ENCODE assay signal across 9 mouse cellular contexts in the genomic region with DNA sequence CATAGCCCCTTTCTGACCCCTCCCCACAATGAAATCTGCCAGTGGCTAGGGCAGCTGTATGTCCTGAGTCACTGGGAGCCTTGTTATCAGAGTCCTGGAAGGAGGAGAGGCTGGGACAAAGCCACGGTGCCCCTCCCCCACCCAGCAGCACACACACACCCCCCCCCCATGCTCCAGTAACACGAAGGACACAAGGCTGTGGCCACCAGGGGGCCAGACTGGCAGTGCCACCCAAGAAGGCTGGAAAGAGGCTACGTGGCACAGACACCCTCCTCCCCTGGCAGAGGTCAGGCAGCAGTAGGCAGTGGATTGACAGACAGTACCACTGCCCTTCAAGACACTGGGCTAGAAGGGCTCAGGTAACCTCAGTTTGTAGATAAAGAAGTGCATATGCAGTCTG. TPM values are rescaled to one million over a fixed set of nuclear protein-coding genes. Genes with fewer than 3 reads are reported as not detected.
DNase-seq lines count a peak whose midpoint lies in the region; ATAC-seq and TF ChIP-seq lines count a peak whose summit lies in the region.
"Had no signal": no experiment of that assay in that cellular context is flagged by ENCODE, and none has a peak within 500 bp of the region (broad histone marks: within the 10 kb centered on the region; RNA-seq: fewer than 3 reads in every experiment).

No protein-coding gene starts in this region.

- WGBS in intestine, postnatal 0 days, result 18% methylated on average over 3 of the region's 3 CpGs
- WGBS in intestine, embryonic 15.5 days, result 20% methylated on average over 3 of the region's 3 CpGs
- 8% methylated on average over 3 of the region's 3 CpGs for WGBS in forebrain, embryonic 14.5 days

- no peak overlapping the region for H3K4me2 ChIP-seq in intestine, postnatal 0 days (replicated peaks; ENCODE audit: low read depth)
- no peak overlapping the region for H3K4me2 ChIP-seq in intestine, embryonic 15.5 days (replicated peaks)
- no peak overlapping the region for H3K4me2 ChIP-seq in forebrain, embryonic 14.5 days (ENCODE audit: low read length)
- H3K4me2 ChIP-seq: limb, embryonic 15.5 days had no signal

- peak; percentile 74 for DNase-seq in thymus, postnatal 4 days
- no peak for DNase-seq in thymus, adult 18-20 months
- peak; percentile 48 for DNase-seq in forebrain, embryonic 14.5 days (ENCODE audit: low spot score)
- DNase-seq in lung, postnatal 25 days (ENCODE audit: low spot score), result peak; percentile 34
- no peak for DNase-seq in urinary bladder, postnatal 4 days (ENCODE audit: low spot score in 2 of 2)
- no peak for DNase-seq in cerebellum, adult 8-10 months

- H3K36me3 ChIP-seq in intestine, postnatal 0 days (ENCODE audit: control insufficient read depth, insufficient read depth), result peaks cover 11% of the 10 kb centered on the region; the same call in 1 of the 2 replicates
- H3K36me3 ChIP-seq in intestine, embryonic 15.5 days, result 0 out of 2 replicates have a peak, but pooled peaks cover 4% of the 10 kb centered on the region
- H3K36me3 ChIP-seq in forebrain, embryonic 14.5 days (ENCODE audit: control insufficient read depth, insufficient read depth, low read length), result no peaks in the 10 kb centered on the region

- H3K4me3 ChIP-seq in intestine, postnatal 0 days (ENCODE audit: low read depth, low read length), result no peak overlapping the region
- H3K4me3 ChIP-seq in intestine, embryonic 15.5 days (replicated peaks), result no peak overlapping the region
- no peak overlapping the region for H3K4me3 ChIP-seq in forebrain, embryonic 14.5 days (ENCODE audit: low read depth, low read length)
- H3K4me3 ChIP-seq: limb, embryonic 15.5 days had no signal

- H3K9me3 ChIP-seq in intestine, postnatal 0 days (ENCODE audit: control insufficient read depth), result no peaks in the 10 kb centered on the region
- no peaks in the 10 kb centered on the region for H3K9me3 ChIP-seq in intestine, embryonic 15.5 days
- H3K9me3 ChIP-seq in forebrain, embryonic 14.5 days (replicated peaks; ENCODE audit: control insufficient read depth, low read length), result no peaks in the 10 kb centered on the region
- H3K9me3 ChIP-seq: limb, embryonic 15.5 days had no signal

- peak; percentile 54 for TF ChIP-seq CTCF in intestine, postnatal 0 days (IDR thresholded peaks at IDR 0.05; ENCODE audit: low read depth)

- no peaks in the 10 kb centered on the region for H3K4me1 ChIP-seq in intestine, postnatal 0 days (replicated peaks; ENCODE audit: control insufficient read depth, insufficient read depth, low read length)
- H3K4me1 ChIP-seq in intestine, embryonic 15.5 days (replicated peaks), result peaks cover 5% of the 10 kb centered on the region; the same call in 1 of the 2 replicates
- H3K4me1 ChIP-seq in forebrain, embryonic 14.5 days (ENCODE audit: control insufficient read depth, insufficient read depth, low read length), result no peaks in the 10 kb centered on the region

- peaks cover 6% of the 10 kb centered on the region; the same call in 1 of the 2 replicates for H3K27me3 ChIP-seq in intestine, postnatal 0 days (replicated peaks; ENCODE audit: control insufficient read depth, insufficient read depth, low read length)
- peaks cover 4% of the 10 kb centered on the region; the same call in 1 of the 2 replicates for H3K27me3 ChIP-seq in intestine, embryonic 15.5 days (replicated peaks)
- no peaks in the 10 kb centered on the region for H3K27me3 ChIP-seq in forebrain, embryonic 14.5 days (replicated peaks; ENCODE audit: control insufficient read depth, insufficient read depth, low read length)
- H3K27me3 ChIP-seq: limb, embryonic 15.5 days had no signal

- no peak for ATAC-seq in intestine, postnatal 0 days
- no peak for ATAC-seq in intestine, embryonic 15.5 days
- ATAC-seq in forebrain, embryonic 14.5 days, result no peak

- no peak overlapping the region for H3K27ac ChIP-seq in intestine, postnatal 0 days (ENCODE audit: low read depth, low read length)
- no peak overlapping the region for H3K27ac ChIP-seq in intestine, embryonic 15.5 days
- H3K27ac ChIP-seq in forebrain, embryonic 14.5 days (ENCODE audit: low read depth, low read length), result no peak overlapping the region
- H3K27ac ChIP-seq: limb, embryonic 15.5 days had no signal

- H3K9ac ChIP-seq in intestine, postnatal 0 days (ENCODE audit: low read depth, low read length), result no peak overlapping the region
- no peak overlapping the region for H3K9ac ChIP-seq in intestine, embryonic 15.5 days
- no peak overlapping the region for H3K9ac ChIP-seq in forebrain, embryonic 14.5 days (ENCODE audit: low read length)
- H3K9ac ChIP-seq: limb, embryonic 15.5 days had no signal

RNA-seq across cellular contexts. Expression of a gene that starts 29.2 kb away (rescaled TPM):
- 8.2 and 8.5 TPM in 2 replicates for polyA plus RNA-seq in intestine, postnatal 0 days (2015; fragmentation: Nextera tagmentation; extraction: Ambion mirVana)
- 19.0 and 20.1 TPM in 2 replicates for polyA plus RNA-seq in intestine, embryonic 15.5 days (2015; fragmentation: Nextera tagmentation; extraction: Ambion mirVana)
- 3.0 and 4.8 TPM in 2 replicates for polyA plus RNA-seq in forebrain, embryonic 14.5 days (2014; fragmentation: Nextera tagmentation; extraction: Ambion mirVana)

RNA-seq across cellular contexts. Expression of a gene that starts 29.5 kb away (rescaled TPM):
- 0.70 and 0.97 TPM in 2 replicates for polyA plus RNA-seq in intestine, postnatal 0 days (2015; fragmentation: Nextera tagmentation; extraction: Ambion mirVana)
- polyA plus RNA-seq in intestine, embryonic 15.5 days (2015; fragmentation: Nextera tagmentation; extraction: Ambion mirVana), result 1.2 and 1.3 TPM in 2 replicates
- not detected in 2 replicates for polyA plus RNA-seq in forebrain, embryonic 14.5 days (2014; fragmentation: Nextera tagmentation; extraction: Ambion mirVana)

RNA-seq across cellular contexts. Expression of a gene that starts 34.2 kb away (rescaled TPM):
- 2.0 and 2.5 TPM in 2 replicates for polyA plus RNA-seq in intestine, postnatal 0 days (2015; fragmentation: Nextera tagmentation; extraction: Ambion mirVana)
- 6.2 and 6.3 TPM in 2 replicates for polyA plus RNA-seq in intestine, embryonic 15.5 days (2015; fragmentation: Nextera tagmentation; extraction: Ambion mirVana)
- polyA plus RNA-seq in forebrain, embryonic 14.5 days (2014; fragmentation: Nextera tagmentation; extraction: Ambion mirVana), result 1.7 and 1.9 TPM in 2 replicates

RNA-seq across cellular contexts. Expression of a gene that starts 43.3 kb away (rescaled TPM):
- polyA plus RNA-seq in intestine, postnatal 0 days (2015; fragmentation: Nextera tagmentation; extraction: Ambion mirVana), result 58.4 and 59.8 TPM in 2 replicates
- polyA plus RNA-seq in intestine, embryonic 15.5 days (2015; fragmentation: Nextera tagmentation; extraction: Ambion mirVana), result 71.2 and 74.5 TPM in 2 replicates
- polyA plus RNA-seq in forebrain, embryonic 14.5 days (2014; fragmentation: Nextera tagmentation; extraction: Ambion mirVana), result 91.1 and 100 TPM in 2 replicates

RNA-seq across cellular contexts. Expression of a gene that starts 56.7 kb away (rescaled TPM):
- 5.6 and 5.9 TPM in 2 replicates for polyA plus RNA-seq in intestine, postnatal 0 days (2015; fragmentation: Nextera tagmentation; extraction: Ambion mirVana)
- 13.2 and 13.3 TPM in 2 replicates for polyA plus RNA-seq in intestine, embryonic 15.5 days (2015; fragmentation: Nextera tagmentation; extraction: Ambion mirVana)
- 27.4 and 29.1 TPM in 2 replicates for polyA plus RNA-seq in forebrain, embryonic 14.5 days (2014; fragmentation: Nextera tagmentation; extraction: Ambion mirVana)

Comparison
In these comparisons a context has a peak if more than half of its experiments do, and no peak if none do; other contexts are left out.
1. DNase-seq: peak in thymus, postnatal 4 days (single experiment), forebrain, embryonic 14.5 days (single experiment) and lung, postnatal 25 days (single experiment); none in thymus, adult 18-20 months (0 of 2), urinary bladder, postnatal 4 days (0 of 2) and cerebellum, adult 8-10 months (single experiment).